Mouse (Mus musculus) ES-Bruce4 (cell line): ENCODE measurements around the gene Olfr275.

Experiments
- CTCF ChIP-seq: IDR thresholded peaks from one replicate; pipeline ENCODE4 v1.8.1; 2011; ENCODE audit warnings: low read depth, low read length
- POLR2A ChIP-seq: IDR thresholded peaks from one replicate; pipeline ENCODE4 v1.8.1; 2011; ENCODE audit warnings: low read length; ENCODE audit not compliant: insufficient read depth

DNA sequence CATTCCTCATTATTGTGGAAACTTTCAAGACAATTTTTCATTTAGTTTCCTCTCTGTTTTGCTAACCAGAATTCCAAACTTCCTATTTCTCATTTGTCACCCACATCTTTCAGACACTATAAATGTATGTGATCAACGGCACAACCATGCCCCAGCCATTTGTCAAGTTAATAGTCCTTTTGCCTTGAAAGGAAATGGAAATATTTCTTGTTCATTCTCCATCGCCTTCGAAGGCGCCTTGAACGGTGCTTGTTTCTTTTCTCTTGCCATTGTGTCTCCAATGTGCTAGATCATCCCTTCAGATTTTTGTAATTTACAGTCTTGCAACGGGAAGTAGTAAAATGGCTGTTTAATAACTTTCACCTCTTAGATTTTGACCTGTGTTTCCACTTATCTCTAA is 48.8 kb upstream of the Olfr275 start:
- no peak for TF ChIP-seq CTCF
- no peak for TF ChIP-seq POLR2A
